Mouse (Mus musculus) megakaryocyte, embryonic 14.5 days (primary cell): ENCODE results near the gene Cldn14.

Experiments used
- FLI1 ChIP-seq: IDR thresholded peaks from 2 replicates; pipeline ENCODE4 v1.6.1; 2012; ENCODE audit warnings: low read length, inconsistent platforms, mixed read lengths
- GATA1 ChIP-seq: IDR thresholded peaks from 3 replicates; pipeline ENCODE4 v1.6.1; 2012; ENCODE audit warnings: mixed read lengths, low read length, inconsistent platforms, borderline replicate concordance

DNA sequence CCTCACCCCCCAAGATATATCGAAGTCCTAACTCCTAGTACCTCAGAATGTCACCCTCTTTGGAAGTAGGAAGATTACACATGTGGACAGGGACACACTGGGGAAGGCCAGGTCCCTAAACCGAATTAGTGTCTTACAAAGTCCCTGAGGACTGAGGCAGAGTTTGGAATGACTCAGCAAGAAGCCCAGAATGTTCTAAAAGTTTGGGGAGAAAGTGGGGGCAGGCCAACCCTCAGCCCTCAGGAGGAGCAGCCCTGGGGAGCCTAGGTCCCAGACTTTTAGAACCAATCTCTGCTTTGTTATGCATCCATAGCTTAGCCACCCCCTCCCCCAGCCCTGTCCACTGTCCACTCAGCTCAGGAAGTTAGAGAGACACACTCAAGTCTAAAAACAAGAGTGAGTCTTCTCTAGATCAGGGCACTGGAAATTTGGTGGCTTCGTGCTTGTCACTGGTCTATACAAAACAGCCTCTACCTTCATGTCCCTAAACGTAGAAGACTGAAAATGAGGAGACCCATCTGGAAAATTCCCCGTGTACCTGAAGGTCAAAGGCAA lies 85.7 kb downstream of the Cldn14 start:
- TF ChIP-seq GATA1 (no peak), FLI1 (no peak)
